In genomic region chr9:16214731-16215681, GRCm38 (mm10) we compare ENCODE assay signal across 8 mouse cellular contexts.
A peak's percentile ranks its signal among the peaks of the same experiment; 100 is the strongest.
DNase-seq lines count a peak whose midpoint lies in the region; ATAC-seq lines count a peak whose summit lies in the region.

No protein-coding gene starts in this region.

- H3K4me2 ChIP-seq in limb, embryonic 11.5 days (ENCODE audit: low read depth, severe bottlenecking) = no peak overlapping the region
- H3K4me2 ChIP-seq in midbrain, embryonic 11.5 days = no peak overlapping the region

- no peaks in the 10 kb centered on the region for H3K27me3 ChIP-seq in limb, embryonic 11.5 days (ENCODE audit: control insufficient read depth, insufficient read depth, low read length)
- H3K27me3 ChIP-seq in midbrain, embryonic 11.5 days (ENCODE audit: control insufficient read depth, insufficient read depth, low read length) = no peaks in the 10 kb centered on the region

- 0 out of 2 replicates have a peak, but pooled peaks cover 2% of the 10 kb centered on the region for H3K4me1 ChIP-seq in limb, embryonic 11.5 days (ENCODE audit: control insufficient read depth, insufficient read depth, low read length)
- peaks cover 12% of the 10 kb centered on the region for H3K4me1 ChIP-seq in midbrain, embryonic 11.5 days (ENCODE audit: control insufficient read depth, insufficient read depth, low read length)

- no peak for ATAC-seq in CD4-positive, CD25-positive, alpha-beta regulatory T cell, adult 4 months
- ATAC-seq in granulocyte monocyte progenitor cell, adult 5-6 weeks (replicated peaks; ENCODE audit: poor library complexity, severe bottlenecking) = peak; percentile 95
- peak; percentile 57; the same call in 1 of the 2 replicates for ATAC-seq in limb, embryonic 11.5 days (ENCODE audit: insufficient number of reproducible peaks, low FRiP score, low TSS enrichment, low read depth)
- ATAC-seq in midbrain, embryonic 11.5 days (ENCODE audit: low FRiP score) = peak; percentile 94

- H3K4me3 ChIP-seq in limb, embryonic 11.5 days (ENCODE audit: low read depth, low read length) = no peak overlapping the region
- no peak overlapping the region for H3K4me3 ChIP-seq in midbrain, embryonic 11.5 days (ENCODE audit: low read depth, low read length)

- 56% methylated on average over 7 of the region's 7 CpGs for WGBS in limb, embryonic 11.5 days
- WGBS in midbrain, embryonic 11.5 days = 53% methylated on average over 7 of the region's 7 CpGs

- H3K9ac ChIP-seq in limb, embryonic 11.5 days (ENCODE audit: low read length) = no peak overlapping the region
- no peak overlapping the region for H3K9ac ChIP-seq in midbrain, embryonic 11.5 days (ENCODE audit: low read length)

- H3K36me3 ChIP-seq in limb, embryonic 11.5 days (ENCODE audit: control insufficient read depth, insufficient read depth, low read length) = no peaks in the 10 kb centered on the region
- H3K36me3 ChIP-seq in midbrain, embryonic 11.5 days (ENCODE audit: control insufficient read depth, insufficient read depth, low read length) = no peaks in the 10 kb centered on the region

- no peaks in the 10 kb centered on the region for H3K9me3 ChIP-seq in limb, embryonic 11.5 days (ENCODE audit: control insufficient read depth, low read length)
- no peaks in the 10 kb centered on the region for H3K9me3 ChIP-seq in midbrain, embryonic 11.5 days (ENCODE audit: control insufficient read depth, low read length)

- H3K27ac ChIP-seq in limb, embryonic 11.5 days (replicated peaks; ENCODE audit: low read depth, low read length) = no peak overlapping the region
- no peak overlapping the region for H3K27ac ChIP-seq in midbrain, embryonic 11.5 days (ENCODE audit: low read depth, low read length)

- DNase-seq in CD4-positive, CD25-positive, alpha-beta regulatory T cell, adult 2 months (ENCODE audit: low read depth, low spot score) = peak; percentile 2
- peak; percentile 62 for DNase-seq in embryo, embryonic 9.5 days (ENCODE audit: extremely low spot score)
- DNase-seq in kidney, adult 11 months = peak; percentile 33
- no peak for DNase-seq in limb, embryonic 11.5 days (ENCODE audit: low spot score)
- no peak for DNase-seq in midbrain, embryonic 11.5 days (ENCODE audit: low spot score, missing footprints)
- peak; percentile 2 to 11 for DNase-seq in spleen, adult 18-20 months

Comparison
In these comparisons a context has a peak if more than half of its experiments do, and no peak if none do; other contexts are left out.
1. DNase-seq: peak in CD4-positive, CD25-positive, alpha-beta regulatory T cell, adult 2 months (single experiment), embryo, embryonic 9.5 days (single experiment), kidney, adult 11 months (single experiment) and spleen, adult 18-20 months (2 of 2); none in limb, embryonic 11.5 days (single experiment) and midbrain, embryonic 11.5 days (single experiment).